Mouse (Mus musculus): ENCODE measurements at regions not wholly inside any gene's neighbourhood (a gene's known extent, or its start where the extent isn't known, plus 50 kb on each side); places are given as distances from the start of the nearest gene placed in this dataset.

DNA sequence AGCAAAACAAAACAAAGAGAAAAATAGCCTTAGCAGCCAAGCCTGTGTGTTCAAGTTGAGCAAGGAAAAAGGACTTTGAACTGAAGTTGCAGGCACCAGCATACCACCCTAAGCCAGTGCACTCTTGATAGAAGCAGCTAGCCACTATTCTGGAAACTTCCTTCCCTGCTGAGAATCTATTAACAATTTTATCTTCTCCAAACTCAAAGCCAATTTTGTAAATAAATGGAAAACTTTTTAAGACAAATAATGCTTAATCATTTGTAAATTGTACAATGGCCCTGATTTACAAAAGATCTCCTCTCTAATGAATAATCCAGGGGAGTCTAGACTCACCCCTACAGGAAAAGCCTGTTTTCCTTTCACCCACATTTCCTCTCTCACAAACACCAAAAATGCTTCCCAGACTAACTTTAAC is 146.7 kb upstream of the Cited2 start:
- H3K27ac ChIP-seq (replicated peaks): no peak overlapping the region
- H3K4me2 ChIP-seq: no peak overlapping the region
- no peak overlapping the region for H3K9ac ChIP-seq (replicated peaks)
- ATAC-seq (ENCODE audit: low FRiP score): no peak
- no peak overlapping the region for H3K4me3 ChIP-seq (replicated peaks)
- H3K36me3 ChIP-seq: no peaks in the 10 kb centered on the region
- no peaks in the 10 kb centered on the region for H3K4me1 ChIP-seq
- H3K27me3 ChIP-seq (replicated peaks): no peaks in the 10 kb centered on the region
- H3K9me3 ChIP-seq (replicated peaks): no peaks in the 10 kb centered on the region

DNA sequence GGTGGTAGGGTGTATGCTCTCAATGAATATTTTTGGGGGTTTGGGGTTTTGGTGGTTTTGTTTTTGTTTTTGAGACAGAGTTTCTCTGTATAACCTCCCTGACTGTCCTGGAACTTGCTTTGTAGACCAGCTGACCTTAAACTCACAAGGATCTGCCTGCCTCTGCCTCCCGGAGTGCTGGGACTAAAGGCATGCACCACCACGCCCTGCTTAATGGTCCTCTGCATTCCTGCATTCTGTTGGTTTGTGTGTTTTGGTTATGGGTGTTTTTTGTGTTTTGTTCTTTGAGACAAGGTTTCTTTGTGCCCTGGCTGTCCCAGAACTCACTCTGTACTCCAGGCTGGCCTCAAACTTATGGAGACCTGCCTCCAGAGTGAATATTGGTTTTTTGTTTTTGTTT is 143.6 kb upstream of the Cited2 start:
- whole genome bisulfite sequencing: 85% methylated on average over 2 of the region's 2 CpGs
- no peak for ATAC-seq (ENCODE audit: low FRiP score)
- no peak overlapping the region for H3K9ac ChIP-seq (replicated peaks)

DNA sequence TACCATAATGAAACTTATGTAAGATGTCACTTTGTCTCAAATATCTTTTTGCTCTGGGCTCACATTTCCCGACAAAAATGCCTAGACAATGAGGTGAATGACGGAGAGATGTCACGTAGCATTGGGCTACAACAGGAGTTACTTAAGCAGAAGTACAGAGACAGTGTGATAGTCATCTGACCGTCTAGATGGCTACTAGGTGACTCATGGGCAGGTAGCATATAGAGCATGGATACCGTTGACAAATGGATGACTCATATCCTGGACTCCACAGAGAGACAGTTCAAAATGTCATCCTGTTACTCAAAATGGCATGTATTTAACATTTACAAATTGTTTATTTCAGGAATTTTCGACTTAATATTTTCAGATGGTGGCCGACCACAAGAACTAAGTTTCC is 138.2 kb upstream of the Cited2 start:
- Histone ChIP-seq H3K9ac (replicated peaks) (no peak overlapping the region), H3K27ac (replicated peaks) (no peak overlapping the region), H3K9me3 (replicated peaks) (no peaks in the 10 kb centered on the region), H3K36me3 (no peaks in the 10 kb centered on the region), H3K4me3 (replicated peaks) (no peak overlapping the region), H3K4me1 (no peaks in the 10 kb centered on the region), H3K4me2 (no peak overlapping the region), H3K27me3 (replicated peaks) (no peaks in the 10 kb centered on the region)
- 88% methylated on average over 7 of the region's 7 CpGs for WGBS
- no peak for ATAC-seq (ENCODE audit: low FRiP score)

More for the DNA sequence above, 143.6 kb upstream of the Cited2 start:
- H3K27ac ChIP-seq (replicated peaks): no peak overlapping the region
- no peaks in the 10 kb centered on the region for H3K4me1 ChIP-seq
- H3K4me3 ChIP-seq (replicated peaks): no peak overlapping the region
- H3K27me3 ChIP-seq (replicated peaks): no peaks in the 10 kb centered on the region
- no peak overlapping the region for H3K4me2 ChIP-seq
- no peaks in the 10 kb centered on the region for H3K9me3 ChIP-seq (replicated peaks)
- H3K36me3 ChIP-seq: no peaks in the 10 kb centered on the region

DNA sequence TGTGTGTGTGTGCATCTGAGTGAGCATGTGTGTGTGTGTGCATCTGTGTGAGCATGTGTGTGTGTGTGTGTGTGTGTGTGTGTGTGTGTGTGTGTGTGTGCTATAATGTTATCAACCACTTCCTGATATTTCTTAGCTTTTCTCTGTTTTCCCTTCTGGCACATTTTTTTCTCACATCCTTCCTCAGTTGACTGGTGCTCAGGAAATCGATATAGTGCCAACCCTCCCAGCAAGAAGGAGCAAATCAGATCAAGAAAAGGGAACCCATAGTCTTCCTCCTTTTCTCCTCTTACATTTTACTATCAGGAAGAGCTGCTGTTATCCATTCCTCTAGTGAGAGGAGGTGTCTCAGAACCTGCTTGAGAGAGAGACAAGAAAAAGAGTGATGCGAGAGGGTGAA is 136.1 kb upstream of the Cited2 start:
- ATAC-seq (ENCODE audit: low FRiP score): no peak
- H3K27ac ChIP-seq (replicated peaks): no peak overlapping the region
- no peak overlapping the region for H3K9ac ChIP-seq (replicated peaks)
- H3K4me1 ChIP-seq: no peaks in the 10 kb centered on the region
- no peaks in the 10 kb centered on the region for H3K36me3 ChIP-seq
- no peak overlapping the region for H3K4me3 ChIP-seq (replicated peaks)
- whole genome bisulfite sequencing: 86% methylated on average over 2 of the region's 2 CpGs
- H3K27me3 ChIP-seq (replicated peaks): no peaks in the 10 kb centered on the region
- no peaks in the 10 kb centered on the region for H3K9me3 ChIP-seq (replicated peaks)
- no peak overlapping the region for H3K4me2 ChIP-seq

DNA sequence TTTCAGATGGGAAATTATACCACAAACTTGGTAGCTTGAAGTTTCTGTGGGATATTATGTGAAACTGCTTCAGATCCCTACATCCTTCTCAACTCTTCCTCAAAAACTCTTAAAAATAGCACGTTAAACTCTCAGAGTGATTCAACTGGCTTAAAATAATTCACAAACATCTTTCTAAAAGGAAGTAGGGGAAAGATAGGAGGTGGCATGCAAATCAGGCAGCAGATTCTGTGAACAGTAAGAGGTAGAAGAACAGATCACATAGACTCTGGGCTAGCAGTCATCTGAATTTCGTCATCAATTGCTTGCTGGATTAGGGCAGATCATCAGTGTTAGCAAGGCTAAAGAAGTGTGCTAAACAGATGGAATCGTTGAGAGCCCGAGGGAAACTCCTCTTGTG is 133.9 kb upstream of the Cited2 start:
- Histone ChIP-seq H3K36me3 (no peaks in the 10 kb centered on the region), H3K4me3 (replicated peaks) (no peak overlapping the region), H3K9ac (replicated peaks) (no peak overlapping the region), H3K27me3 (replicated peaks) (no peaks in the 10 kb centered on the region), H3K4me2 (no peak overlapping the region), H3K9me3 (replicated peaks) (no peaks in the 10 kb centered on the region), H3K27ac (replicated peaks) (no peak overlapping the region), H3K4me1 (no peaks in the 10 kb centered on the region)
- WGBS: 91% methylated on average over 4 of the region's 4 CpGs
- ATAC-seq (ENCODE audit: low FRiP score): no peak

DNA sequence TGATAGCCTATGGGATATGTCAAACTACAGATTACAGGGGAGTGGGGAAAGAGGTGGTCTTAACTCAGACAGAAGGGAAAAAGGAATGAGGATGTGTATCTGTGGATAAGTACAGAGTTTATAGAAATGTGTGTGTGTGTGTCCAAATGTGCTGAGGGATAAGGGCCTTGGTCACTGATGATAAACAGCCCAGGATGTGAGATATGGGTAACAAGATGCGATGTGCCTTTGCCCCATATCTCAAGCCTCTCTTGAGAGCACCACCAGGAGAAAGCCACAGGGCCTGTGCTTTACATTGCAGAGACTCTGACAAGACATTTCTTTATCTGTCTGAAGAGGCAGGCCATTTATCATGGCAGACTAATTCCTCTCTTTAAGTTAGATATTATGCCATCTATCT is 132.8 kb upstream of the Cited2 start:
- ATAC-seq (ENCODE audit: low FRiP score): no peak
- H3K27ac ChIP-seq (replicated peaks): no peak overlapping the region
- H3K36me3 ChIP-seq: no peaks in the 10 kb centered on the region
- no peak overlapping the region for H3K9ac ChIP-seq (replicated peaks)
- H3K27me3 ChIP-seq (replicated peaks): no peaks in the 10 kb centered on the region
- H3K9me3 ChIP-seq (replicated peaks): no peaks in the 10 kb centered on the region
- no peak overlapping the region for H3K4me3 ChIP-seq (replicated peaks)
- WGBS: 96% methylated on average over 1 of the region's 1 CpGs
- no peak overlapping the region for H3K4me2 ChIP-seq
- H3K4me1 ChIP-seq: no peaks in the 10 kb centered on the region

DNA sequence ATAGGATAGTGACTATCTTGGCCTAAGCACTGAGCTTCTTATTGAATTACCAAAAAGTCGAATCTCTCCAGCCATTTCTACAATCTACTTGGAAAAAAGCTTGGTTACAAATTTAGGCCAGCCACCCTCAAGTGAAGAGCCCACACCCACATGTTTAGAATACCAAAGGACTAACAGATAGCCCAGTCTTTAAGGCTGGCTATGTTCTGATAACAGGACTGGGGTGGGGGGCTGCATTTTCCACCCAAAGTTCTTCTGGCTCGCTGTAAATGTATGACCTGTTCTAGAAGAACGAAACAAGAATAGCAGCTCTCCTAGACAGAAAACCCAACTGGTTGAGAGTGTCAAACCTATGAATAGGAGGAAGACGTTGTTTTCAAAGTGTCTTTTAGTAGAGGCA is 130.6 kb upstream of the Cited2 start:
- H3K4me1 ChIP-seq: no peaks in the 10 kb centered on the region
- no peak overlapping the region for H3K9ac ChIP-seq (replicated peaks)
- 88% methylated on average over 4 of the region's 4 CpGs for WGBS
- H3K4me3 ChIP-seq (replicated peaks): no peak overlapping the region
- H3K27ac ChIP-seq (replicated peaks): no peak overlapping the region
- no peaks in the 10 kb centered on the region for H3K27me3 ChIP-seq (replicated peaks)
- H3K36me3 ChIP-seq: no peaks in the 10 kb centered on the region
- H3K9me3 ChIP-seq (replicated peaks): no peaks in the 10 kb centered on the region
- H3K4me2 ChIP-seq: no peak overlapping the region
- no peak for ATAC-seq (ENCODE audit: low FRiP score)

DNA sequence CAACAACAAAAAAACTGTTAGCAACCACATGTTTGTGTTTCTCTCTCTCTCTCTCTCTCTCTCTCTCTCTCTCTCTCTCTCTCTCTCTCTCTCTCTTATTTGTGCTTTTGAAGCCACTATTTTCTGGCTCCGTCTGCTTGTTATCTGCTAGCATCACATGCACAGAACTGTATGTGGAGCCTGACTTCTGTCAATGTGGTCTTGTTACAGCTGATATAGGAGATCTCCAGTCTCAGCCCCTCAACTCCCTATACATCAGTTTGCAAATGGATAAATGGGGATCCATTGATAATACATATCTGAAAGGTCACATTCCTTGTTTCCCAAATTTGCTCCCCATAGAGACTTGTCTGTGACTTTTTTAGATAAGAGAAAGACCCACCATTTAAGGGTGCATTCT is 126.9 kb upstream of the Cited2 start:
- Histone ChIP-seq H3K27me3 (replicated peaks) (no peaks in the 10 kb centered on the region), H3K4me3 (replicated peaks) (no peak overlapping the region), H3K27ac (replicated peaks) (no peak overlapping the region), H3K36me3 (no peaks in the 10 kb centered on the region), H3K9me3 (replicated peaks) (no peaks in the 10 kb centered on the region), H3K9ac (replicated peaks) (no peak overlapping the region), H3K4me2 (no peak overlapping the region), H3K4me1 (no peaks in the 10 kb centered on the region)
- no peak for ATAC-seq (ENCODE audit: low FRiP score)
- WGBS: 100% methylated on average over 1 of the region's 1 CpGs

DNA sequence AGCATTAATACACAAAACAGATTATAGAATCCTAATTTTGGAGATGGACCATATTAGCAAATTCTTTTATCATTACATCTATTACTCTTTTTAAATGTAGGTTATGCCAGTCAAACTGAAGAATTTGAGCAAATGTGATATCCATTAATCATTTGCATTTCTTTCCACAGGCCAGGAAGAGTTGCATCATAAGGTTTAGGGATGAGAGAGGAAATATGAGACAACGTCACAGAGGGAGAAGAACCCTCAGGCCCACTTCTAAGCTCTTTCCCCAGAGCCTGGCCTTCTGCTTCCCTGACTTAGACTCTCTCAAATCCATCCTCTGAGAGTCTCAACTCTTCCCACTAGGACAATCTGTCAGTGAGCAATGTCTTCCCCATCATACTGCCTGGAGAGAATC is 126.3 kb upstream of the Cited2 start:
- WGBS: 94% methylated on average over 1 of the region's 1 CpGs
- Histone ChIP-seq H3K27me3 (replicated peaks) (no peaks in the 10 kb centered on the region), H3K27ac (replicated peaks) (no peak overlapping the region), H3K4me2 (no peak overlapping the region), H3K9me3 (replicated peaks) (no peaks in the 10 kb centered on the region), H3K36me3 (no peaks in the 10 kb centered on the region), H3K9ac (replicated peaks) (no peak overlapping the region), H3K4me1 (no peaks in the 10 kb centered on the region), H3K4me3 (replicated peaks) (no peak overlapping the region)
- ATAC-seq (ENCODE audit: low FRiP score): no peak

DNA sequence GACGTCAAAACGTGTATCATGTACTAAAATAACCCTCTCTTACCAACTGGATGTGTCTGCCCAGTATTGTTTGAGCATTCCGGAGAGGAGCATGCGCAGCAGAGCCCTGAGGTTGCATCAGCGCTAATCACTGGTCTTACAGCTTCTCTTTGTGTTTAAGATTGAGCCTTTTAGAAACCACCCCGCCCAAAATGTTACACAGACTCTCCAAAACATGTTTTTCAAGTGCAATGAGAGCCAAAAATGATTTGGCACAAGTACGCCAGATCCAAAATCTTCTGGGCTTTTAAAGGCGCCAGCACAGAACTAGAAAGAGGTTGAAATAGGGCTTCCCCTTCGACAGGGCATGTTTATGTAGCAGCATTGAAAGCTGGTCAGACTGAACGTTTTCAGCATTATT is 123.8 kb upstream of the Cited2 start:
- Histone ChIP-seq H3K27me3 (replicated peaks) (no peaks in the 10 kb centered on the region), H3K27ac (replicated peaks) (no peak overlapping the region), H3K9ac (replicated peaks) (no peak overlapping the region), H3K4me1 (no peaks in the 10 kb centered on the region), H3K9me3 (replicated peaks) (no peaks in the 10 kb centered on the region), H3K36me3 (no peaks in the 10 kb centered on the region), H3K4me3 (replicated peaks) (no peak overlapping the region), H3K4me2 (no peak overlapping the region)
- ATAC-seq (ENCODE audit: low FRiP score): no peak
- 88% methylated on average over 10 of the region's 10 CpGs for WGBS

DNA sequence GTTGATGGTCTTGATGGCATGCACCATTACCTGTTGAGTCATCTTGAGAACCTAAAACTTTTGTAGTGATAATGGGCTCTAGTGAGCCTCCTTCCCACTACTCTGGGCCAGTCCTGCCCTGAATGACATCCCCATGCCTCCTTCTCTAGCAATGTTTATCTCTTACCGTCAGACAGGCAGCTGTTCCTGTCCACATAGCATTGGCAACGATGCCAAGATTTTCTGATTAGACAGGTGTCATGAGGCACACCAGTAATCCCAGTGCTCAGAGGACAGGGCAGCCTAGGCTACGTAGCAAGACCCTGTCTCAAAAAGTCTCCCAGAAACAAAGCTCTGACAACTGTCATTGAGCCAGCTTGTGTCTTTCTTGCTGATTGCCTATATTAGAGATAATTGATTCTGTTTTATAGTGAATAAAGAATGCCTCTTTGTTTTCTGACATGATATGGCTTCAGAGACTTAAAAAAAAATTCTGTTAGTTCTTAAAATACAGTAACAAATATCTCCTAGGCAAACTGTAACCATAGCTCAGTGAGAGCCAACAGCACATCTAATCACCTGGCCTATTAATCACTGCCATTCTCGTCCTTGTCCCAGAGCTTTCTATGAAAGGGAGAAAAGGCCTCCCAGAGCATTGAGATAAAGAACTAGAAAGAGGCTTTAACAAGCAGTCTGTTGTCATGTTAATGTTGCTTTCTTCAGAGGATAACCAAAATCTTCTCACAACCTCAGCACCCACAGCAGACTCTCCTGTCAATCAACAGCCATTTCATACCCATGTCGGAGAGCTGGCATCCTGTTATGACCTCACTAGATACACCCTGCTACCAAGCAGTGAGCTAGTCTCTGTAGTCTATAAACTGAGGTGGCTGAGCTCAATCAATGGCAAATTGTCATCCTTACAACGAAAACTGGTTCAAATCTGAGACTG is 122.9 kb upstream of the Cited2 start:
- WGBS: 48% methylated on average over 6 of the region's 6 CpGs
- H3K9ac ChIP-seq (replicated peaks): no peak overlapping the region
- no peak overlapping the region for H3K4me3 ChIP-seq (replicated peaks)
- no peaks in the 10 kb centered on the region for H3K9me3 ChIP-seq (replicated peaks)
- no peak for ATAC-seq (ENCODE audit: low FRiP score)
- no peaks in the 10 kb centered on the region for H3K36me3 ChIP-seq
- no peak overlapping the region for H3K27ac ChIP-seq (replicated peaks)
- H3K4me1 ChIP-seq: no peaks in the 10 kb centered on the region
- no peaks in the 10 kb centered on the region for H3K27me3 ChIP-seq (replicated peaks)
- no peak overlapping the region for H3K4me2 ChIP-seq

DNA sequence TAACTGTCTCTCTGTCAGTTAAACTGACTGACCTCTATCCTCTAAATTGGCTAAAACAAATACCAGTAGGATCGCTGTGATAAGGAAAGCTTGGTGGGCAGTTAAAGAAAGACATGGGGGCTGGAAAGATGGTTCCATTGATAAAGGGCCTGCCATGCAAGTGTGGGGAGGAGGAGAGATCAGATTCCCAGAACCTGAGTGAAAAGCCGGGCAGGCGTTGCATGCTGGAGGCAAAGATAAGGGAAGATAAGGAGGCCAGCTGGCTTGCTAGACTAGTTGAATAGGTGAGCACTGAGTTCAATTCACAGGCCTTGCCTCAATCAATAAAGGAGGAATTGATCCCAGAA is 122.3 kb upstream of the Cited2 start:
- H3K4me2 ChIP-seq: no peak overlapping the region
- no peaks in the 10 kb centered on the region for H3K4me1 ChIP-seq
- no peak overlapping the region for H3K27ac ChIP-seq (replicated peaks)
- H3K36me3 ChIP-seq: no peaks in the 10 kb centered on the region
- 89% methylated on average over 3 of the region's 3 CpGs for WGBS
- H3K27me3 ChIP-seq (replicated peaks): no peaks in the 10 kb centered on the region
- H3K4me3 ChIP-seq (replicated peaks): no peak overlapping the region
- H3K9me3 ChIP-seq (replicated peaks): no peaks in the 10 kb centered on the region
- no peak for ATAC-seq (ENCODE audit: low FRiP score)
- H3K9ac ChIP-seq (replicated peaks): no peak overlapping the region

Data from neural tube, embryonic 15.5 days (tissue).